Mouse (Mus musculus): ENCODE data around the gene Glis1. TPM values are rescaled to one million over a fixed set of nuclear protein-coding genes. Genes with fewer than 3 reads are reported as not detected.

The Glis1 gene
- polyA plus RNA-seq, 1 experiment from 2014 or later, result 0.20 TPM

- no peak for ATAC-seq (ENCODE audit: insufficient number of reproducible peaks, insufficient read depth, low FRiP score, low read depth)
- Histone ChIP-seq H3K9ac (replicated peaks; ENCODE audit: low read depth, low read length) (no peak overlapping the region), H3K36me3 (ENCODE audit: control insufficient read depth, insufficient read depth, low read length) (no peaks in the 10 kb centered on the region), H3K9me3 (ENCODE audit: control insufficient read depth, low read depth, low read length) (no peaks in the 10 kb centered on the region), H3K27me3 (ENCODE audit: control insufficient read depth, insufficient read depth, low read length) (no peaks in the 10 kb centered on the region), H3K4me3 (ENCODE audit: low read depth, low read length) (no peak overlapping the region), H3K4me2 (replicated peaks; ENCODE audit: low read depth, low read length) (no peak overlapping the region), H3K4me1 (ENCODE audit: control insufficient read depth, insufficient read depth, low read length) (no peaks in the 10 kb centered on the region; the same call in 1 of the 2 replicates), H3K27ac (ENCODE audit: low read length) (no peak overlapping the region)
- 89% methylated on average over 2 of the region's 2 CpGs for WGBS
Measured at GRCm38 (mm10) chr4:107668514-107668913, 234.1 kb downstream of the Glis1 start.

GRCm38 (mm10) chr4:107670731-107671130 lies 236.3 kb downstream of the Glis1 start:
- no peaks in the 10 kb centered on the region; the same call in 1 of the 2 replicates for H3K4me1 ChIP-seq (ENCODE audit: control insufficient read depth, insufficient read depth, low read length)
- 65% methylated on average over 5 of the region's 5 CpGs for WGBS
- no peak overlapping the region for H3K27ac ChIP-seq (ENCODE audit: low read length)
- H3K9me3 ChIP-seq (ENCODE audit: control insufficient read depth, low read depth, low read length), result no peaks in the 10 kb centered on the region
- no peak for ATAC-seq (ENCODE audit: insufficient number of reproducible peaks, insufficient read depth, low FRiP score, low read depth)
- H3K36me3 ChIP-seq (ENCODE audit: control insufficient read depth, insufficient read depth, low read length), result no peaks in the 10 kb centered on the region
- H3K4me3 ChIP-seq (ENCODE audit: low read depth, low read length), result no peak overlapping the region
- H3K4me2 ChIP-seq (replicated peaks; ENCODE audit: low read depth, low read length), result no peak overlapping the region
- no peaks in the 10 kb centered on the region for H3K27me3 ChIP-seq (ENCODE audit: control insufficient read depth, insufficient read depth, low read length)
- H3K9ac ChIP-seq (replicated peaks; ENCODE audit: low read depth, low read length), result no peak overlapping the region

- Histone ChIP-seq H3K9ac (replicated peaks; ENCODE audit: low read depth, low read length) (no peak overlapping the region), H3K4me2 (replicated peaks; ENCODE audit: low read depth, low read length) (peak overlapping the region; percentile 15; the same call in 1 of the 2 replicates), H3K36me3 (ENCODE audit: control insufficient read depth, insufficient read depth, low read length) (no peaks in the 10 kb centered on the region), H3K27me3 (ENCODE audit: control insufficient read depth, insufficient read depth, low read length) (no peaks in the 10 kb centered on the region), H3K27ac (ENCODE audit: low read length) (no peak overlapping the region), H3K4me3 (ENCODE audit: low read depth, low read length) (no peak overlapping the region), H3K9me3 (ENCODE audit: control insufficient read depth, low read depth, low read length) (no peaks in the 10 kb centered on the region), H3K4me1 (ENCODE audit: control insufficient read depth, insufficient read depth, low read length) (no peaks in the 10 kb centered on the region; the same call in 1 of the 2 replicates)
- ATAC-seq (ENCODE audit: insufficient number of reproducible peaks, insufficient read depth, low FRiP score, low read depth), result peak; percentile 87
- 21% methylated on average over 23 of the region's 23 CpGs for WGBS
Measured at GRCm38 (mm10) chr4:107673638-107674321, 239.4 kb downstream of the Glis1 start.

- 25% methylated on average over 5 of the region's 5 CpGs for WGBS
- Histone ChIP-seq H3K36me3 (ENCODE audit: control insufficient read depth, insufficient read depth, low read length) (no peaks in the 10 kb centered on the region), H3K27me3 (ENCODE audit: control insufficient read depth, insufficient read depth, low read length) (no peaks in the 10 kb centered on the region), H3K9ac (replicated peaks; ENCODE audit: low read depth, low read length) (no peak overlapping the region), H3K4me1 (ENCODE audit: control insufficient read depth, insufficient read depth, low read length) (no peaks in the 10 kb centered on the region; the same call in 1 of the 2 replicates), H3K27ac (ENCODE audit: low read length) (no peak overlapping the region), H3K4me2 (replicated peaks; ENCODE audit: low read depth, low read length) (0 out of 2 replicates have a peak overlapping the region, but pooled peaks have one; percentile 15), H3K4me3 (ENCODE audit: low read depth, low read length) (no peak overlapping the region), H3K9me3 (ENCODE audit: control insufficient read depth, low read depth, low read length) (no peaks in the 10 kb centered on the region)
- ATAC-seq (ENCODE audit: insufficient number of reproducible peaks, insufficient read depth, low FRiP score, low read depth), result no peak
Measured at GRCm38 (mm10) chr4:107674322-107674644, 239.9 kb downstream of the Glis1 start.

GRCm38 (mm10) chr4:107675645-107676044 lies 241.3 kb downstream of the Glis1 start:
- Histone ChIP-seq H3K27ac (ENCODE audit: low read length) (peak overlapping the region; percentile 44), H3K36me3 (ENCODE audit: control insufficient read depth, insufficient read depth, low read length) (no peaks in the 10 kb centered on the region), H3K4me3 (ENCODE audit: low read depth, low read length) (no peak overlapping the region), H3K27me3 (ENCODE audit: control insufficient read depth, insufficient read depth, low read length) (no peaks in the 10 kb centered on the region), H3K4me2 (replicated peaks; ENCODE audit: low read depth, low read length) (no peak overlapping the region), H3K9ac (replicated peaks; ENCODE audit: low read depth, low read length) (no peak overlapping the region), H3K4me1 (ENCODE audit: control insufficient read depth, insufficient read depth, low read length) (no peaks in the 10 kb centered on the region; the same call in 1 of the 2 replicates), H3K9me3 (ENCODE audit: control insufficient read depth, low read depth, low read length) (no peaks in the 10 kb centered on the region)
- no peak for ATAC-seq (ENCODE audit: insufficient number of reproducible peaks, insufficient read depth, low FRiP score, low read depth)
- WGBS, result 57% methylated on average over 10 of the region's 10 CpGs

GRCm38 (mm10) chr4:107680311-107681098 lies 246.1 kb downstream of the Glis1 start:
- Histone ChIP-seq H3K4me1 (ENCODE audit: control insufficient read depth, insufficient read depth, low read length) (no peaks in the 10 kb centered on the region), H3K4me3 (ENCODE audit: low read depth, low read length) (no peak overlapping the region), H3K9ac (replicated peaks; ENCODE audit: low read depth, low read length) (no peak overlapping the region), H3K4me2 (replicated peaks; ENCODE audit: low read depth, low read length) (no peak overlapping the region), H3K27me3 (ENCODE audit: control insufficient read depth, insufficient read depth, low read length) (no peaks in the 10 kb centered on the region), H3K9me3 (ENCODE audit: control insufficient read depth, low read depth, low read length) (no peaks in the 10 kb centered on the region), H3K36me3 (ENCODE audit: control insufficient read depth, insufficient read depth, low read length) (no peaks in the 10 kb centered on the region), H3K27ac (ENCODE audit: low read length) (no peak overlapping the region)
- WGBS, result 44% methylated on average over 15 of the region's 15 CpGs
- no peak for ATAC-seq (ENCODE audit: insufficient number of reproducible peaks, insufficient read depth, low FRiP score, low read depth)

GRCm38 (mm10) chr4:107681099-107681849 lies 246.9 kb downstream of the Glis1 start:
- no peaks in the 10 kb centered on the region for H3K36me3 ChIP-seq (ENCODE audit: control insufficient read depth, insufficient read depth, low read length)
- no peaks in the 10 kb centered on the region for H3K9me3 ChIP-seq (ENCODE audit: control insufficient read depth, low read depth, low read length)
- no peak overlapping the region for H3K4me2 ChIP-seq (replicated peaks; ENCODE audit: low read depth, low read length)
- no peak overlapping the region for H3K9ac ChIP-seq (replicated peaks; ENCODE audit: low read depth, low read length)
- 56% methylated on average over 9 of the region's 9 CpGs for WGBS
- H3K4me3 ChIP-seq (ENCODE audit: low read depth, low read length), result no peak overlapping the region
- H3K4me1 ChIP-seq (ENCODE audit: control insufficient read depth, insufficient read depth, low read length), result no peaks in the 10 kb centered on the region
- no peak overlapping the region for H3K27ac ChIP-seq (ENCODE audit: low read length)
- no peak for ATAC-seq (ENCODE audit: insufficient number of reproducible peaks, insufficient read depth, low FRiP score, low read depth)
- H3K27me3 ChIP-seq (ENCODE audit: control insufficient read depth, insufficient read depth, low read length), result no peaks in the 10 kb centered on the region

- Histone ChIP-seq H3K9ac (replicated peaks; ENCODE audit: low read depth, low read length) (no peak overlapping the region), H3K4me2 (replicated peaks; ENCODE audit: low read depth, low read length) (no peak overlapping the region), H3K27ac (ENCODE audit: low read length) (no peak overlapping the region), H3K4me3 (ENCODE audit: low read depth, low read length) (no peak overlapping the region), H3K36me3 (ENCODE audit: control insufficient read depth, insufficient read depth, low read length) (no peaks in the 10 kb centered on the region), H3K4me1 (ENCODE audit: control insufficient read depth, insufficient read depth, low read length) (peaks cover 4% of the 10 kb centered on the region; the same call in 1 of the 2 replicates), H3K27me3 (ENCODE audit: control insufficient read depth, insufficient read depth, low read length) (no peaks in the 10 kb centered on the region), H3K9me3 (ENCODE audit: control insufficient read depth, low read depth, low read length) (no peaks in the 10 kb centered on the region)
- WGBS, result 86% methylated on average over 37 of the region's 37 CpGs
- no peak for ATAC-seq (ENCODE audit: insufficient number of reproducible peaks, insufficient read depth, low FRiP score, low read depth)
Measured at GRCm38 (mm10) chr4:107683006-107683756, 248.8 kb downstream of the Glis1 start.

Measured in stomach, embryonic 14.5 days (tissue).